Mouse (Mus musculus): Measurements from ENCODE around the gene Gm11168.
"Not testable (repeated sequence)": the region's sequence is repeated elsewhere in the genome, so short reads cannot be mapped to it uniquely, and the experiment has no call there.

Gene Gm11168

DNA sequence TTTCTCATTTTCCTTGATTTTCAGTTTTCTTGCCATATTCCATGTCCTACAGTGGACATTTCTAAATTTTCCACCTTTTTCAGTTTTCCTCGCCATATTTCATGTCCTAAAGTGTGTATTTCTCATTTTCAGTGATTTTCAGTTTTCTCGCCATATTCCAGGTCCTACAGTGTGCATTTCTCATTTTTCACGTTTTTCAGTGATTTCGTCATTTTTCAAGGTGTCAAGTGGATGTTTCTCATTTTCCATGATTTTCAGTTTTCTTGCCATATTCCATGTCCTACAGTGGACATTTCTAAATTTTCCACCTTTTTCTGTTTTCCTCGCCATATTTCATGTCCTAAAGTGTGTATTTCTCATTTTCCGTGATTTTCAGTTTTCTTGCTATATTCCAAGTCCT is 22.5 kb downstream of the Gm11168 start:
- DNase-seq (ENCODE audit: low read depth, low spot score) = not testable (repeated sequence)

DNA sequence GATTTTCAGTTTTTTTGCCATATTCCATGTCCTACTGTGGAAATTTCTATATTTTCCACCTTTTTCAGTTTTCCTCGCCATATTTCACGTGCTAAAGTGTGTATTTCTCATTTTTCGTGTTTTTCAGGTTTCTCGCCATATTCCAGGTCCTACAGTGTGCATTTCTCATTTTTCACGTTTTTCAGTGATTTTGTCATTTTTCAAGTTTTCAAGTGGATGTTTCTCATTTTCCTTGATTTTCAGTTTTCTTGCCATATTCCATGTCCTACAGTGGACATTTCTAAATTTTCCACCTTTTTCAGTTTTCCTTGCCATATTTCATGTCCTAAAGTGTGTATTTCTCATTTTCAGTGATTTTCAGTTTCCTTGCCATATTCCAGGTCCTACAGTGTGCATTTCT is 23.0 kb downstream of the Gm11168 start:
- not testable (repeated sequence) for DNase-seq (ENCODE audit: low read depth, low spot score)

DNA sequence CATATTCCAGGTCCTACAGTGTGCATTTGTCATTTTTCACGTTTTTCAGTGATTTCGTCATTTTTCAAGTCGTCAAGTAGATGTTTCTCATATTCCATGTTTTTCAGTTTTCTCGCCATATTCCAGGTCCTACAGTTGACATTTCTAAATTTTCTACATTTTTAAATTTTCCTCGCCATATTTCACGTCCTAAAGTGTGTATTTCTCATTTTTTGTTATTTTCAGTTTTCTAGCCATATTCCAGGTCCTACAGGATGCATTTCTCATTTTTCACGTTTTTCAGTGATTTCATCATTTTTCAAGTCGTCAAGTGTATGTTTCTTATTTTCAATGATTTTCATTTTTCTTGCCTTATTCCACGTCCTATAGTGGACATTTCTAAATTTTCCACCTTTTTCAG is 23.6 kb downstream of the Gm11168 start:
- not testable (repeated sequence) for DNase-seq (ENCODE audit: low read depth, low spot score)

DNA sequence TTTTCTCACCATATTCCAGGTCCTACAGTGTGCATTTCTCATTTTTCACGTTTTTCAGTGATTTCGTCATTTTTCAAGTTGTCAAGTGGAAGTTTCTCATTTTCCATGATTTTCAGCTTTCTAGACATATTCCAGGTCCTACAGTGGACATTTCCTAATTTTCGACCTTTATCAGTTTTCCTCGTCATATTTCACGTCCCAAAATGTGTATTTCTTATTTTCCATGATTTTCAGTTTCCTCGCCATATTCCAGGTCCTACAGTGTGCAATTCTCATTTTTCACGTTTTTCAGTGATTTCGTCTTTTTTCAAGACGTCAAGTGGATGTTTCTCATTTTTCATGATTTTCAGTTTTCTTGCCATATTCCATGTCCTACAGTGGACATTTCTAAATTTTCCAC is 24.1 kb downstream of the Gm11168 start:
- DNase-seq (ENCODE audit: low read depth, low spot score) = peak; percentile 28

DNA sequence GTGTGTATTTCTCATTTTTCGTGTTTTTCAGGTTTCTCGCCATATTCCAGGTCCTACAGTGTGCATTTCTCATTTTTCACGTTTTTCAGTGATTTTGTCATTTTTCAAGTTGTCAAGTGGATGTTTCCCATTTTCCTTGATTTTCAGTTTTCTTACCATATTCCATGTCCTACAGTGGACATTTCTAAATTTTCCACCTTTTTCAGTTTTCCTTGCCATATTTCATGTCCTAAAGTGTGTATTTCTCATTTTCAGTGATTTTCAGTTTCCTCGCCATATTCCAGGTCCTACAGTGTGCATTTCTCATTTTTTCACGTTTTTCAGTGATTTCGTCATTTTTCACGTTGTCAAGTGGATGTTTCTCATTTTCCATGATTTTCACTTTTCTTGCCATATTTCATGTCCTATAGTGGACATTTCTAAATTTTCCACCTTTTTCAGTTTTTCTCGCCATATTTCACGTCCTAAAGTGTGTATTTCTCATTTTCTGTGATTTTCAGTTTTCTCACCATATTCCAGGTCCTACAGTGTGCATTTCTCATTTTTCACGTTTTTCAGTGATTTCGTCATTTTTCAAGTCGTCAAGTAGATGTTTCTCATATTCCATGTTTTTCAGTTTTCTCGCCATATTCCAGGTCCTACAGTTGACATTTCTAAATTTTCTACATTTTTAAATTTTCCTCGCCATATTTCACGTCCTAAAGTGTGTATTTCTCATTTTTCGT is 26.3 kb downstream of the Gm11168 start:
- not testable (repeated sequence) for DNase-seq (ENCODE audit: low read depth, low spot score)

DNA sequence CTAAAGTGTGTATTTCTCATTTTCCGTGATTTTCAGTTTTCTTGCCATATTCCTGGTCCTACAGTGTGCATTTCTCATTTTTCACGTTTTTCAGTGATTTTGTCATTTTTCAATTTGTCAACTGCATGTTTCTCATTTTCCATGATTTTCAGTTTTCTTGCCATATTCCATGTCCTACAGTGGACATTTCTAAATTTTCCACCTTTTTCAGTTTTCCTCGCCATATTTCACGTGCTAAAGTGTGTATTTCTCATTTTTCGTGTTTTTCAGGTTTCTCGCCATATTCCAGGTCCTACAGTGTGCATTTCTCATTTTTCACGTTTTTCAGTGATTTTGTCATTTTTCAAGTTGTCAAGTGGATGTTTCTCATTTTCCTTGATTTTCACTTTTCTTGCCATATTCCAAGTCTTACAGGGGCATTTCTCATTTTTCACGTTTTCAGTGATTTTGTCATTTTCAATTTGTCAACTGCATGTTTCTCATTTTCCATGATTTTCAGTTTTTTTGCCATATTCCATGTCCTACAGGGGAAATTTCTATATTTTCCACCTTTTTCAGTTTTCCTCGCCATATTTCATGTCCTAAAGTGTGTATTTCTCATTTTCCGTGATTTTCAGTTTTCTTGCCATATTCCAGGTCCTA is 27.7 kb downstream of the Gm11168 start:
- peak; percentile 34 for DNase-seq (ENCODE audit: low read depth, low spot score)

DNA sequence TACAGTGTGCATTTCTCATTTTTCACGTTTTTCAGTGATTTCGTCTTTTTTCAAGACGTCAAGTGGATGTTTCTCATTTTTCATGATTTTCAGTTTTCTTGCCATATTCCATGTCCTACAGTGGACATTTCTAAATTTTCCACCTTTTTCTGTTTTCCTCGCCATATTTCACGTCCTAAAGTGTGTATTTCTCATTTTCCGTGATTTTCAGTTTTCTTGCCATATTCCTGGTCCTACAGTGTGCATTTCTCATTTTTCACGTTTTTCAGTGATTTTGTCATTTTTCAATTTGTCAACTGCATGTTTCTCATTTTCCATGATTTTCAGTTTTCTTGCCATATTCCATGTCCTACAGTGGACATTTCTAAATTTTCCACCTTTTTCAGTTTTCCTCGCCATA is 31.2 kb downstream of the Gm11168 start, which contains the start of gene Gm17535:
Gm17535 (plus strand) TSS at position 301 of the 400 bp plus-strand sequence.
- DNase-seq (ENCODE audit: low read depth, low spot score) = not testable (repeated sequence)

DNA sequence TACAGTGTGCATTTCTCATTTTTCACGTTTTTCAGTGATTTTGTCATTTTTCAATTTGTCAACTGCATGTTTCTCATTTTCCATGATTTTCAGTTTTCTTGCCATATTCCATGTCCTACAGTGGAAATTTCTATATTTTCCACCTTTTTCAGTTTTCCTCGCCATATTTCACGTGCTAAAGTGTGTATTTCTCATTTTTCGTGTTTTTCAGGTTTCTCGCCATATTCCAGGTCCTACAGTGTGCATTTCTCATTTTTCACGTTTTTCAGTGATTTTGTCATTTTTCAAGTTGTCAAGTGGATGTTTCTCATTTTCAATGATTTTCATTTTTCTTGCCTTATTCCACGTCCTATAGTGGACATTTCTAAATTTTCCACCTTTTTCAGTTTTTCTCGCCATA is 33.4 kb downstream of the Gm11168 start, which contains the start of gene Gm10715:
Gm10715 (plus strand) TSS at position 301 of the 400 bp plus-strand sequence.
- DNase-seq (ENCODE audit: low read depth, low spot score) = not testable (repeated sequence)

DNA sequence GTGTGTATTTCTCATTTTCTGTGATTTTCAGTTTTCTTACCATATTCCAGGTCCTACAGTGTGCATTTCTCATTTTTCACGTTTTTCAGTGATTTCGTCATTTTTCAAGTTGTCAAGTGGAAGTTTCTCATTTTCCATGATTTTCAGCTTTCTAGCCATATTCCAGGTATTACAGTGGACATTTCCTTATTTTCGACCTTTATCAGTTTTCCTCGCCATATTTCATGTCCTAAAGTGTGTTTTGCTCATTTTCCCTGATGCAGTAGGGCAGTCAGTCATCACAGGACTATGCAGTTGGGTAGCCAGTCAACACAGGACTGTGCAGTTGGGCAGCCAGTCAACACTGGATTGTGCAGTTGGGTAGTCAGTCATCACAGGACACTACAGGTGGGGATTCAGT is 35.0 kb downstream of the Gm11168 start:
- DNase-seq (ENCODE audit: low read depth, low spot score) = peak; percentile 0

Data from retina, postnatal 7 days (tissue).